Mouse (Mus musculus) left cerebral cortex, adult 2 months (tissue): ENCODE measurements at regions not wholly inside any gene's neighbourhood (a gene's known extent, or its start where the extent isn't known, plus 50 kb on each side); places are given as distances from the start of the nearest gene placed in this dataset.
A peak's percentile ranks its signal among the peaks of the same experiment; 100 is the strongest.

Experiments used
- DNase-seq, 2 experiments: peaks; one replicate each; pipeline ENCODE4 v3.0.0; 2021 to 2022; ENCODE audit warnings: low spot score in 2 of 2, mixed read lengths in 1 of 2; ENCODE audit errors: extremely low spot score in 1 of 2
- H3K27ac ChIP-seq: fragments of 200-600 bp; 2 replicates; pipeline ENCODE4 v1.8.1; 2022
- H3K4me3 ChIP-seq: fragments of 200-600 bp; 2 replicates; pipeline ENCODE4 v1.8.1; 2022
- CTCF ChIP-seq: fragments of 200-600 bp; IDR thresholded peaks from 2 replicates; pipeline ENCODE4 v1.8.1; 2022; ENCODE audit warnings: antibody characterized with exemption, mild to moderate bottlenecking, moderate library complexity
- intact Hi-C: fragments of 180-260 bp; cut with DNase I; formaldehyde crosslinking; loops from one replicate; pipeline ENCODE4 v1.15.1; 2025

- intact Hi-C loops = loop anchor here (5.0 to 10.0 kb wide), 5 partner anchors 198 to 643 kb away; no protein-coding TSS in a partner anchor
- no peak overlapping the region for H3K4me3 ChIP-seq
- no peak overlapping the region for H3K27ac ChIP-seq
- TF ChIP-seq CTCF = no peak
- DNase-seq = no peak
Observed at GRCm38 (mm10) chr5:106004292-106004917, 128.0 kb downstream of the Zfp326 start.

GRCm38 (mm10) chr5:106003321-106004291, 127.2 kb downstream of the Zfp326 start:
- H3K27ac ChIP-seq = no peak overlapping the region
- intact Hi-C loops = loop anchor here (5.0 to 10.0 kb wide), 5 partner anchors 199 to 644 kb away; no protein-coding TSS in a partner anchor
- no peak overlapping the region for H3K4me3 ChIP-seq

GRCm38 (mm10) chr5:106002330-106002729, 126.0 kb downstream of the Zfp326 start:
- DNase-seq = peak in 1 of 2 experiments; percentile 15
- peak; percentile 62 for TF ChIP-seq CTCF
- intact Hi-C loops = loop anchor here (5.0 to 10.0 kb wide), 5 partner anchors 200 to 645 kb away; no protein-coding TSS in a partner anchor

More at GRCm38 (mm10) chr5:106003321-106004291, 127.2 kb downstream of the Zfp326 start:
- no peak for TF ChIP-seq CTCF
- no peak for DNase-seq

GRCm38 (mm10) chr5:105994218-105994617, 117.9 kb downstream of the Zfp326 start:
- TF ChIP-seq CTCF = no peak
- DNase-seq = no peak
- H3K27ac ChIP-seq = no peak overlapping the region
- no peak overlapping the region for H3K4me3 ChIP-seq
- intact Hi-C loops = no loop called here

More at GRCm38 (mm10) chr5:106002330-106002729, 126.0 kb downstream of the Zfp326 start:
- no peak overlapping the region for H3K27ac ChIP-seq
- H3K4me3 ChIP-seq = no peak overlapping the region

DNA sequence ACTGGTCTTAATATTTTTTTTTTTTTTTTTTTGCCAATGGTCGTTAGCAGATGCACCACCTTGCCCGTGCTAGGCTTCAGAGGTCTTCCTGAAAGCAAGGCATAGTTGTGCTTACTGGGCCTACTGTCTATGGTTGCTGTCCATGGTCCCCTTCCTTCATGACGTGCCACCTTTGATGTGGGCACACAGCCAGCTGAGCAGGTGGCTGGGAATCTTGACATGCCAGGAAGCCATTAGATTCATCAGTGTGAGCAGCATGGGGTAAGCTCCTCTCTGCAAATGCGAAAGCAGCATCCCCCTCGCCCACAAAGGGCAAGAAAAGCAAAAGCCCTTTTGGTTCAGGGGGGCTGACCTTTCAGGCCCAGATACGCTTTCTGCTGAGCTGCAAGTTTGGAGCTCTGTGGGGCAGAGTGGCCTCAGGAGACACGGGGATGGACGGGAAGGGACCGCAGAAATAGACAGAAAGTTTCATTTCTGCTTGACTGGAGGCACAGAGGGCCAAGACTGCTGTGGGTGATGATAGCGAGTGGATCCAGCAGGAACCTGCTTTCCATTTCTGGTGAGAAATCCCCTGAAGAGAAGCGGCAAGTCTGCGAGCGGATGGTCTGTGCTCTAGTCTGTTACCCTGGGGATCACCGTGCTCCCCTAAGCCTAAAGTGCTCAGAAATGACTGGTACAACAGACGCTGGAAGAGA, 116.8 kb downstream of the Zfp326 start:
- intact Hi-C loops = no loop called here
- DNase-seq = no peak
- Histone ChIP-seq H3K27ac (no peak overlapping the region), H3K4me3 (no peak overlapping the region)
- no peak for TF ChIP-seq CTCF

DNA sequence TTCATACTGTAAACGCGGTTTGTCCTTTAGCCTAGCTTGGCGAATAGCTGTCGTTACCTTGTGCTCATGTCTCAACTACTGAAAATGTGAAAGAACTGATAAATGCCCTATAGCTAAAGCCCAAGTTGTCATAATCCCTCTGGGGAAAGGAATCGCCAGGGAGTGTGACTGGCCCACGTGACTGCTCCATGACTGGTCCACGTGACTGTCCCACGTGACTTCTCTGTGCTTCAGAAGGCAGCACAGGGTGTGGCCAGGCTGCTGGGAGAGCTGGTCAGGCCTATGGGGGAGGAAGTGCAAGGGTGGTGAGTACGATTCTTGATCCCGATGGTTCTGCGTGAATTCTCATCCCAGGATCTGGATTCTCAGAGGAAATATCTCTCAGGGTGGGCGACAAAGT, 114.4 kb downstream of the Zfp326 start:
- no peak for DNase-seq
- intact Hi-C loops = no loop called here
- Histone ChIP-seq H3K27ac (no peak overlapping the region), H3K4me3 (no peak overlapping the region)
- TF ChIP-seq CTCF = no peak

DNA sequence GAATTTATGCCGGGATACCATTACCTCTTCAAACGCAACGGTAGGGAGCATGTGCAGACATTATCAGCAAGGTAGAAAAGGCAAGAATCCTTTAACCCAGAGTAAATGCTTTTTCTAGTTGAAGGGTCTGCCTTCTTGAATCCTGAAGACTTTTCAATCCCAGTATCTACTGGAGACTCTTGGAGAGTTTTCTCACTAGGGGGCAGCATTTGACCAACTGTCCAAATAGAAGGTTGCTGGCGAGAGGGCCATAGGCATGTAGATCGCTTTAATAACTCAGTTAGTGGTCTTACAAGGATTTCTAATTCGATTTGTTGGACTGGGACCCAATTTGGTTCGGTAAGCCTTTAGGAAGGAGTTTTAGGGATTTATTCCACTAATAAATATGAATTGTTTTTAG, 110.0 kb downstream of the Zfp326 start:
- intact Hi-C loops = loop anchor here (5.0 kb wide), 1 partner anchor 816 kb away; no protein-coding TSS in a partner anchor
- peak in 1 of 2 experiments; percentile 41 for DNase-seq
- peak; percentile 69 for TF ChIP-seq CTCF
- Histone ChIP-seq H3K4me3 (no peak overlapping the region), H3K27ac (no peak overlapping the region)

- DNase-seq = peak in 1 of 2 experiments; percentile 30
- H3K4me3 ChIP-seq = no peak overlapping the region
- no peak for TF ChIP-seq CTCF
- intact Hi-C loops = no loop called here
- H3K27ac ChIP-seq = no peak overlapping the region
Observed at GRCm38 (mm10) chr5:105983131-105983530, 106.8 kb downstream of the Zfp326 start.

DNA sequence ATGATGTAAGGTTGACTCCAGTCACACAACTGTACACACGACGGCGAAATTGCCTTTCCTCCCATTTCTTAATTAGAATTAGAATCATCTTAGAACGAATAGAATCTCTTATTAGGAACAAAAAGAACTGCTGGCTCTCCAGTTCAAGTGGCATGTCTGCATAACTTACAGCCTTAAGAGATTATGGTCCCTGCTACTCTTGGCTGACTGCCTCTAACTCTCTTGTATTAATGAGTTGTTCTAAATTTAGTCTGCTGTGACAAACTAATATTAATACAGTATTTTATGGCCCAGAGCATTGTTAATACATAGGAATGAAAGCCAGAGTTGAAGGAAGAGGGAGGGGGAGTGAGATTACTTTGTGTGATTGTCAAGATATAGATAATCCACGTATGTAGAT, 100.4 kb downstream of the Zfp326 start:
- DNase-seq = no peak
- Histone ChIP-seq H3K4me3 (no peak overlapping the region), H3K27ac (no peak overlapping the region)
- intact Hi-C loops = no loop called here
- no peak for TF ChIP-seq CTCF

DNA sequence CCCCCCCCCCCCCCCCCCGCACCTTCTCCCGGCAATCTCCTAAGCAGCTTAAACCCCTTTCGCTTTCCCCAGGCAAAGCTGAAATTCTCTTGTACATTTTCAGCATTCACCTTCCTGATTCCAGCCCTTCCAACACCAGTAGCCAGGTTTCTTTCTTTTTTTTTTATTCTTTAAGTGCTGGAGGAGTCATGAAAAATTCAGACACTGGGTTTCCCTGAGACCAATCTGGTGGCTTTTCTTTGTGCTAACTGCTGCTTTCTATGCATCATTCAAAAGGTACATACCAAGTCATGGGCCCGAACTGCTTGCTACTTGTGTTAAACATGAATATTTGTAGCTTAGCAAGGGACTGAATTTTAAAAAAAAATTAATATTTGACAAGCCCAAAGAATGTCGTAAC, 99.7 kb downstream of the Zfp326 start:
- intact Hi-C loops = no loop called here
- Histone ChIP-seq H3K4me3 (no peak overlapping the region), H3K27ac (no peak overlapping the region)
- TF ChIP-seq CTCF = no peak
- no peak for DNase-seq

GRCm38 (mm10) chr5:105975275-105976011, 99.1 kb downstream of the Zfp326 start:
- intact Hi-C loops = no loop called here
- DNase-seq = no peak
- TF ChIP-seq CTCF = no peak
- no peak overlapping the region for H3K27ac ChIP-seq
- H3K4me3 ChIP-seq = no peak overlapping the region
